Mouse (Mus musculus): ENCODE results near the gene Aff3. TPM values are rescaled to one million over a fixed set of nuclear protein-coding genes. Genes with fewer than 3 reads are reported as not detected.

Aff3 gene
- polyA plus RNA-seq, 1 experiment from 2014 or later, result 8.5 TPM

GRCm38 (mm10) chr1:38171874-38172273 is 492.9 kb downstream of the Aff3 start:
- Histone ChIP-seq H3K9ac (no peak overlapping the region), H3K36me3 (no peaks in the 10 kb centered on the region), H3K9me3 (no peaks in the 10 kb centered on the region), H3K27me3 (replicated peaks) (no peaks in the 10 kb centered on the region), H3K4me2 (replicated peaks) (no peak overlapping the region), H3K4me3 (replicated peaks) (no peak overlapping the region), H3K4me1 (replicated peaks) (no peaks in the 10 kb centered on the region), H3K27ac (no peak overlapping the region)
- no peak for ATAC-seq
- WGBS, result 86% methylated on average over 4 of the region's 4 CpGs

- no peaks in the 10 kb centered on the region for H3K9me3 ChIP-seq
- H3K9ac ChIP-seq, result no peak overlapping the region
- WGBS, result 45% methylated on average over 2 of the region's 2 CpGs
- no peak overlapping the region for H3K4me2 ChIP-seq (replicated peaks)
- ATAC-seq, result no peak
- no peaks in the 10 kb centered on the region for H3K27me3 ChIP-seq (replicated peaks)
- H3K27ac ChIP-seq, result no peak overlapping the region
- H3K4me3 ChIP-seq (replicated peaks), result no peak overlapping the region
- H3K36me3 ChIP-seq, result no peaks in the 10 kb centered on the region
- H3K4me1 ChIP-seq (replicated peaks), result no peaks in the 10 kb centered on the region
Observed at GRCm38 (mm10) chr1:38165696-38166095, 499.1 kb downstream of the Aff3 start.

- no peak overlapping the region for H3K9ac ChIP-seq
- H3K36me3 ChIP-seq, result no peaks in the 10 kb centered on the region
- H3K4me3 ChIP-seq (replicated peaks), result no peak overlapping the region
- H3K4me2 ChIP-seq (replicated peaks), result no peak overlapping the region
- no peak for ATAC-seq
- no peaks in the 10 kb centered on the region for H3K27me3 ChIP-seq (replicated peaks)
- H3K4me1 ChIP-seq (replicated peaks), result no peaks in the 10 kb centered on the region
- no peaks in the 10 kb centered on the region for H3K9me3 ChIP-seq
- H3K27ac ChIP-seq, result no peak overlapping the region
- 80% methylated on average over 5 of the region's 5 CpGs for WGBS
Observed at GRCm38 (mm10) chr1:38150086-38150485, 514.7 kb downstream of the Aff3 start.

- H3K27me3 ChIP-seq (replicated peaks), result no peaks in the 10 kb centered on the region
- H3K36me3 ChIP-seq, result no peaks in the 10 kb centered on the region
- no peaks in the 10 kb centered on the region for H3K9me3 ChIP-seq
- H3K4me1 ChIP-seq (replicated peaks), result no peaks in the 10 kb centered on the region
- 77% methylated on average over 4 of the region's 4 CpGs for WGBS
- H3K4me3 ChIP-seq (replicated peaks), result no peak overlapping the region
- H3K27ac ChIP-seq, result no peak overlapping the region
- H3K4me2 ChIP-seq (replicated peaks), result no peak overlapping the region
- H3K9ac ChIP-seq, result no peak overlapping the region
- ATAC-seq, result peak; percentile 91
Observed at GRCm38 (mm10) chr1:38146008-38146407, 518.7 kb downstream of the Aff3 start.

GRCm38 (mm10) chr1:38141371-38141770 is 523.4 kb downstream of the Aff3 start:
- H3K4me1 ChIP-seq (replicated peaks), result no peaks in the 10 kb centered on the region
- WGBS, result 86% methylated on average over 1 of the region's 1 CpGs

GRCm38 (mm10) chr1:38140911-38141310 is 523.8 kb downstream of the Aff3 start:
- Histone ChIP-seq H3K9me3 (no peaks in the 10 kb centered on the region), H3K27ac (no peak overlapping the region), H3K4me1 (replicated peaks) (no peaks in the 10 kb centered on the region), H3K4me2 (replicated peaks) (no peak overlapping the region), H3K36me3 (no peaks in the 10 kb centered on the region), H3K4me3 (replicated peaks) (no peak overlapping the region), H3K27me3 (replicated peaks) (no peaks in the 10 kb centered on the region), H3K9ac (no peak overlapping the region)
- ATAC-seq, result no peak
- 77% methylated on average over 2 of the region's 2 CpGs for WGBS

More at GRCm38 (mm10) chr1:38141371-38141770, 523.4 kb downstream of the Aff3 start:
- Histone ChIP-seq H3K4me3 (replicated peaks) (no peak overlapping the region), H3K27ac (no peak overlapping the region), H3K4me2 (replicated peaks) (no peak overlapping the region), H3K9me3 (no peaks in the 10 kb centered on the region), H3K36me3 (no peaks in the 10 kb centered on the region), H3K27me3 (replicated peaks) (no peaks in the 10 kb centered on the region), H3K9ac (no peak overlapping the region)
- no peak for ATAC-seq

- Histone ChIP-seq H3K27me3 (replicated peaks) (no peaks in the 10 kb centered on the region), H3K4me2 (replicated peaks) (no peak overlapping the region), H3K4me3 (replicated peaks) (no peak overlapping the region), H3K9ac (no peak overlapping the region), H3K27ac (no peak overlapping the region), H3K4me1 (replicated peaks) (no peaks in the 10 kb centered on the region), H3K9me3 (no peaks in the 10 kb centered on the region), H3K36me3 (no peaks in the 10 kb centered on the region)
- no peak for ATAC-seq
- WGBS, result 79% methylated on average over 2 of the region's 2 CpGs
Observed at GRCm38 (mm10) chr1:38139396-38139795, 525.4 kb downstream of the Aff3 start.

GRCm38 (mm10) chr1:38132942-38133341 is 531.8 kb downstream of the Aff3 start:
- no peak overlapping the region for H3K9ac ChIP-seq
- ATAC-seq, result no peak
- no peak overlapping the region for H3K4me3 ChIP-seq (replicated peaks)
- 0 out of 2 replicates have a peak, but pooled peaks cover 2% of the 10 kb centered on the region for H3K4me1 ChIP-seq (replicated peaks)
- H3K4me2 ChIP-seq (replicated peaks), result no peak overlapping the region
- WGBS, result 58% methylated on average over 6 of the region's 6 CpGs
- H3K9me3 ChIP-seq, result no peaks in the 10 kb centered on the region
- no peaks in the 10 kb centered on the region for H3K27me3 ChIP-seq (replicated peaks)
- H3K36me3 ChIP-seq, result no peaks in the 10 kb centered on the region
- H3K27ac ChIP-seq, result no peak overlapping the region

GRCm38 (mm10) chr1:38130715-38131483 is 533.9 kb downstream of the Aff3 start:
- no peak for ATAC-seq
- H3K4me1 ChIP-seq (replicated peaks), result 0 out of 2 replicates have a peak, but pooled peaks cover 2% of the 10 kb centered on the region
- H3K27me3 ChIP-seq (replicated peaks), result no peaks in the 10 kb centered on the region
- no peaks in the 10 kb centered on the region for H3K36me3 ChIP-seq
- no peak overlapping the region for H3K27ac ChIP-seq
- no peak overlapping the region for H3K4me2 ChIP-seq (replicated peaks)
- 50% methylated on average over 10 of the region's 10 CpGs for whole genome bisulfite sequencing
- no peaks in the 10 kb centered on the region for H3K9me3 ChIP-seq
- H3K9ac ChIP-seq, result no peak overlapping the region
- H3K4me3 ChIP-seq (replicated peaks), result no peak overlapping the region

GRCm38 (mm10) chr1:38129501-38130267 is 535.1 kb downstream of the Aff3 start, which contains the start of gene Rev1:
Gene Rev1, minus strand, starts transcription at chr1:38129801.
- H3K36me3 ChIP-seq, result no peaks in the 10 kb centered on the region
- peak within 1 kb of the TSS; percentile 78 for H3K9ac ChIP-seq
- 0 out of 2 replicates have a peak, but pooled peaks cover 2% of the 10 kb centered on the region for H3K4me1 ChIP-seq (replicated peaks)
- H3K4me2 ChIP-seq (replicated peaks), result peak within 1 kb of the TSS; percentile 82
- no peaks in the 10 kb centered on the region for H3K9me3 ChIP-seq
- H3K4me3 ChIP-seq (replicated peaks), result peak within 1 kb of the TSS; percentile 85
- under 1% methylated on average over 108 of the region's 122 CpGs for whole genome bisulfite sequencing
- no peaks in the 10 kb centered on the region for H3K27me3 ChIP-seq (replicated peaks)
- peak within 1 kb of the TSS; percentile 87 for H3K27ac ChIP-seq
- ATAC-seq, result peak; percentile 96

- peak overlapping the region; percentile 78 for H3K9ac ChIP-seq
- ATAC-seq, result peak; percentile 41
- under 1% methylated on average over 49 of the region's 68 CpGs for WGBS
- peak overlapping the region; percentile 85 for H3K4me3 ChIP-seq (replicated peaks)
- 0 out of 2 replicates have a peak, but pooled peaks cover 2% of the 10 kb centered on the region for H3K4me1 ChIP-seq (replicated peaks)
- H3K36me3 ChIP-seq, result no peaks in the 10 kb centered on the region
- no peaks in the 10 kb centered on the region for H3K9me3 ChIP-seq
- H3K4me2 ChIP-seq (replicated peaks), result peak overlapping the region; percentile 82
- no peaks in the 10 kb centered on the region for H3K27me3 ChIP-seq (replicated peaks)
- H3K27ac ChIP-seq, result peak overlapping the region; percentile 87
Observed at GRCm38 (mm10) chr1:38128919-38129436, 535.8 kb downstream of the Aff3 start.

Measured in intestine, embryonic 15.5 days (tissue).